Mouse (Mus musculus) CH12.LX (cell line): ENCODE data around the gene Dennd2c.

Experiments
- EP300 ChIP-seq: IDR thresholded peaks from 2 replicates; pipeline ENCODE4 v1.6.1; 2011; ENCODE audit warnings: low read length, improper control_type of control experiment
- NRF1 ChIP-seq: IDR thresholded peaks from 2 replicates; pipeline ENCODE4 v1.6.1; 2014; ENCODE audit warnings: low read depth, mild to moderate bottlenecking, inconsistent platforms, low read length, improper control_type of control experiment, moderate library complexity
- POLR2A ChIP-seq: IDR thresholded peaks from 2 replicates; pipeline ENCODE4 v1.6.1; 2011; ENCODE audit warnings: low read depth, mild to moderate bottlenecking, improper control_type of control experiment, low read length
- TBP ChIP-seq: conservative IDR thresholded peaks from 2 replicates; pipeline ENCODE4 v1.6.1; 2011; ENCODE audit warnings: low read depth, low read length, improper control_type of control experiment
- USF1 ChIP-seq: IDR thresholded peaks from 2 replicates; pipeline ENCODE4 v1.6.1; 2014; ENCODE audit warnings: low read depth, mild to moderate bottlenecking, inconsistent platforms, low read length, improper control_type of control experiment

DNA sequence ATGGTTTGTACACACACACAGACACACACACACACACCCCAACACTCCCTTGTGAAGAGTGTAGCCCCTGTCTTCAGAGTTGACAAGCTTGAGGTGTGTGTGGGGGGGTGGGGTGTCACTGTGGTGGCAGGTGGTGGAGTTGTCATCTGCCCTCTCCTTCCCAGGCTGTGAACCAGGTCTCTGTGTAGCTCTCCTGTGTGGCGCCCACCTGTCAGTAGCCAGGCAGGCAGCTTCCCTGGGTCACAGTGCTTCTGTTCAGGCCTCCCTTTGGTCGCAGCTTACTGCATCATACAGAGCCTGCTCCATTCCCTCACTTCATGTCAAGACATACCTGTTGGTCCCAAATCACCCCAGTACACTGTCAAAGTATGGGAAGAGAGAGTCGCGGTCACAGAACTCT, 43.4 kb downstream of the Dennd2c start:
- TF ChIP-seq POLR2A = no peak
- no peak for TF ChIP-seq TBP
- no peak for TF ChIP-seq USF1
- TF ChIP-seq EP300 = no peak
- no peak for TF ChIP-seq NRF1
